Mouse (Mus musculus) MEL (cell line): ENCODE data around the gene Zcchc24.

ENCODE experiments used
- CHD2 ChIP-seq: IDR thresholded peaks from 2 replicates; pipeline ENCODE4 v1.6.1; 2011; ENCODE audit warnings: low read length, improper control_type of control experiment
- CTCF ChIP-seq, 3 experiments: IDR thresholded peaks in 2 of 3; conservative IDR thresholded peaks in 1 of 3; 2 replicates each; pipeline ENCODE4 v1.5.1; 2011 to 2012; ENCODE audit warnings: low read length in 3 of 3, low read depth in 2 of 3, mild to moderate bottlenecking in 2 of 3, improper control_type of control experiment in 1 of 3, inconsistent platforms in 1 of 3, mixed read lengths in 1 of 3, moderate library complexity in 1 of 3; ENCODE audit not compliant: control insufficient read depth in 1 of 3, insufficient read depth in 1 of 3, poor library complexity in 1 of 3, severe bottlenecking in 1 of 3
- HCFC1 ChIP-seq: IDR thresholded peaks from 2 replicates; pipeline ENCODE4 v1.6.1; 2012; ENCODE audit warnings: low read depth, mild to moderate bottlenecking, inconsistent platforms, low read length, improper control_type of control experiment, moderate library complexity
- JUND ChIP-seq: IDR thresholded peaks from 2 replicates; pipeline ENCODE4 v1.6.1; 2011; ENCODE audit warnings: low read depth, mild to moderate bottlenecking, improper control_type of control experiment, low read length
- MAFK ChIP-seq: IDR thresholded peaks from 2 replicates; pipeline ENCODE4 v1.6.1; 2011; ENCODE audit warnings: low read depth, mild to moderate bottlenecking, low read length, improper control_type of control experiment, borderline replicate concordance
- NRF1 ChIP-seq: IDR thresholded peaks from 2 replicates; pipeline ENCODE4 v1.6.1; 2014; ENCODE audit warnings: low read depth, mild to moderate bottlenecking, inconsistent platforms, low read length, improper control_type of control experiment, moderate library complexity; ENCODE audit not compliant: poor library complexity, insufficient read depth, severe bottlenecking
- RCOR1 ChIP-seq: IDR thresholded peaks from 2 replicates; pipeline ENCODE4 v1.6.1; 2012; ENCODE audit warnings: low read depth, mild to moderate bottlenecking, inconsistent platforms, low read length, improper control_type of control experiment
- TCF12 ChIP-seq: IDR thresholded peaks from 2 replicates; pipeline ENCODE4 v1.6.1; 2014; ENCODE audit warnings: low read depth, mild to moderate bottlenecking, inconsistent platforms, low read length, improper control_type of control experiment, moderate library complexity

DNA sequence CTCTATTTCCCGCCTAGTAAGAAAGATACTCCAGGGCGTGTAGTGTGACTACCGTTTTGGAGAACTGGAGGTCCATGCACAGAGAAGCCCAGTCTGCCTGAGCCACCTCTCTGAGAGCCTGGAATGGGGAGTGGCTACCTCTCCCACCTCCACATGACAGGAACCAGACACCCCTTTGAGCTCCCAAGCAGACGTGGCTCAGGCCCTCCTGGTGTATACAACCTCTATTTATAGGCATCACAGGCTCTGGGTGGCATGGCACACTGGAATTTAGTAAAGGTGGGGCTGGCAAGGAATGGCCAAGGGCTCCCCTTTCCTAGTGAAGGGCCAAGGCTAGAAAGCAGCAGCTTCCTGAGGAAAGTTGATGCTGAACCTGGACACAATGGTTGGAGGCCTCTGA lies 10.9 kb downstream of the Zcchc24 start:
- no peak for TF ChIP-seq CTCF (IDR thresholded peaks at IDR 0.05 in 2 of 3, conservative IDR thresholded peaks at IDR 0.05 in 1 of 3; ENCODE audit: control insufficient read depth in 1 of 3, insufficient read depth in 1 of 3, low read depth in 2 of 3, low read length in 3 of 3, poor library complexity in 1 of 3, severe bottlenecking in 1 of 3)
- no peak for TF ChIP-seq TCF12
- TF ChIP-seq HCFC1: no peak
- no peak for TF ChIP-seq RCOR1
- TF ChIP-seq MAFK: no peak
- no peak for TF ChIP-seq CHD2
- TF ChIP-seq JUND: no peak
- no peak for TF ChIP-seq NRF1
